Mouse (Mus musculus) mesoderm, embryonic 11.5 days (tissue): ENCODE measurements around the gene Zfp872.
"Not testable (repeated sequence)": the region's sequence is repeated elsewhere in the genome, so short reads cannot be mapped to it uniquely, and the experiment has no call there.

Source experiments
- DNase-seq: peaks from one replicate; pipeline ENCODE4 v3.0.0-alpha.2; 2012; ENCODE audit warnings: low read depth, low spot score

Gene Zfp872

GRCm38 (mm10) chr9:22188025-22188611, at the start of gene Zfp872:
TSS of gene Zfp872 (plus strand) at chr9:22188090.
- peak; percentile 63 for DNase-seq

- no peak for DNase-seq
These were observed 49.4 kb upstream of the Zfp872 start for GRCm38 (mm10) chr9:22138480-22138879.

GRCm38 (mm10) chr9:22139746-22140145, 48.1 kb upstream of the Zfp872 start:
- DNase-seq: no peak

GRCm38 (mm10) chr9:22143108-22144037, 44.5 kb upstream of the Zfp872 start:
- DNase-seq: peak; percentile 87

GRCm38 (mm10) chr9:22144304-22144965, 43.5 kb upstream of the Zfp872 start:
- DNase-seq: no peak

- DNase-seq: no peak
These were observed 38.3 kb upstream of the Zfp872 start for GRCm38 (mm10) chr9:22149426-22150248.

GRCm38 (mm10) chr9:22150249-22150693, 37.6 kb upstream of the Zfp872 start:
- not testable (repeated sequence) for DNase-seq

GRCm38 (mm10) chr9:22150946-22151345, 36.9 kb upstream of the Zfp872 start:
- no peak for DNase-seq

- DNase-seq: no peak
These were observed 34.1 kb upstream of the Zfp872 start for GRCm38 (mm10) chr9:22153810-22154209.

GRCm38 (mm10) chr9:22155614-22156013, 32.3 kb upstream of the Zfp872 start:
- DNase-seq: peak; percentile 84

- peak; percentile 99 for DNase-seq
These were observed 31.2 kb upstream of the Zfp872 start, which contains the start of gene Pigyl for GRCm38 (mm10) chr9:22156497-22157245. TSS of gene Pigyl (plus strand) at chr9:22156846.

GRCm38 (mm10) chr9:22157516-22158265, 30.2 kb upstream of the Zfp872 start:
- no peak for DNase-seq

- DNase-seq: no peak
These were observed 26.6 kb upstream of the Zfp872 start for GRCm38 (mm10) chr9:22161299-22161698.

- DNase-seq: no peak
These were observed 25.6 kb upstream of the Zfp872 start for GRCm38 (mm10) chr9:22162305-22162704.

- DNase-seq: no peak
These were observed 25.0 kb upstream of the Zfp872 start for GRCm38 (mm10) chr9:22162912-22163311.

GRCm38 (mm10) chr9:22164711-22165668, 22.9 kb upstream of the Zfp872 start:
- no peak for DNase-seq

GRCm38 (mm10) chr9:22165964-22166363, 21.9 kb upstream of the Zfp872 start:
- DNase-seq: no peak

GRCm38 (mm10) chr9:22166686-22167085, 21.2 kb upstream of the Zfp872 start:
- DNase-seq: no peak

- no peak for DNase-seq
These were observed 20.1 kb upstream of the Zfp872 start for GRCm38 (mm10) chr9:22167751-22168150.
